Mouse (Mus musculus) hindbrain, postnatal 0 days (tissue): ENCODE measurements around the gene Adarb1. TPM values are rescaled to one million over a fixed set of nuclear protein-coding genes. Genes with fewer than 3 reads are reported as not detected.

ENCODE experiments used
- ATAC-seq: fragments of 200-750 bp; cut with Nextera tagmentation; 2 replicates; pipeline ENCODE4 v1.8.0; 2017; ENCODE audit warnings: mild to moderate bottlenecking, moderate TSS enrichment, moderate library complexity
- DNase-seq: peaks from one replicate; pipeline ENCODE4 v3.0.0-alpha.2; 2015; ENCODE audit warnings: low spot score
- H3K27ac ChIP-seq: fragments of 300-500 bp; sonication (generic); 2 replicates; pipeline ENCODE4 v1.5.1; 2014; ENCODE audit warnings: mild to moderate bottlenecking
- H3K27me3 ChIP-seq: fragments of 300-500 bp; sonication (generic); 2 replicates; pipeline ENCODE4 v1.6.1; 2014; ENCODE audit warnings: low read length, mixed read lengths; ENCODE audit not compliant: insufficient read depth
- H3K36me3 ChIP-seq: fragments of 300-500 bp; sonication (generic); 2 replicates; pipeline ENCODE4 v1.6.1; 2014; ENCODE audit warnings: low read length, mixed read lengths; ENCODE audit not compliant: insufficient read depth
- H3K4me1 ChIP-seq: fragments of 300-500 bp; sonication (generic); 2 replicates; pipeline ENCODE4 v1.6.1; 2014; ENCODE audit warnings: antibody characterized with exemption, low read length, mixed read lengths; ENCODE audit not compliant: insufficient read depth
- H3K4me2 ChIP-seq: fragments of 300-500 bp; sonication (generic); 2 replicates; pipeline ENCODE4 v1.6.1; 2014; ENCODE audit warnings: low read depth, mild to moderate bottlenecking, low read length, moderate library complexity, mixed read lengths
- H3K4me3 ChIP-seq: fragments of 300-500 bp; sonication (generic); 2 replicates; pipeline ENCODE4 v1.5.1; 2014; ENCODE audit warnings: low read length
- H3K9ac ChIP-seq: fragments of 300-500 bp; sonication (generic); replicated peaks from 2 replicates; pipeline ENCODE4 v1.6.1; 2014; ENCODE audit warnings: mild to moderate bottlenecking, low read length, moderate library complexity, mixed read lengths
- H3K9me3 ChIP-seq: fragments of 300-500 bp; sonication (generic); 2 replicates; pipeline ENCODE4 v1.6.1; 2016; ENCODE audit warnings: low read length, mixed read lengths
- CTCF ChIP-seq: IDR thresholded peaks from 2 replicates; pipeline ENCODE4 v1.5.1; 2016; ENCODE audit warnings: antibody characterized with exemption, control low read depth, low read depth
- WGBS: fragments of 180-500 bp; shearing (Covaris S2); extraction: QIAGEN DNeasy Blood & Tissue Kit; methylation state at CpG from one replicate; pipeline ENCODE4 v1.1.7; 2014; 5-methylcytosine and 5-hydroxymethylcytosine counted together
- polyA plus RNA-seq: library from polyadenylated mRNA; unstranded; fragments of >200 nt; fragmentation: Nextera tagmentation; extraction: Ambion mirVana; gene quantifications from 2 replicates; pipeline ENCODE4 v1.2.1, GENCODE M21; 2015
- total RNA-seq: library from RNA; depleted of rRNA; stranded (reverse); fragments of >200 nt; gene quantifications from 2 replicates; pipeline ENCODE4 v1.2.3, GENCODE M21; 2014

Adarb1 gene
- total and polyA plus RNA-seq, 2 experiments from 2014 or later: 18.6 to 65.1 TPM

DNA sequence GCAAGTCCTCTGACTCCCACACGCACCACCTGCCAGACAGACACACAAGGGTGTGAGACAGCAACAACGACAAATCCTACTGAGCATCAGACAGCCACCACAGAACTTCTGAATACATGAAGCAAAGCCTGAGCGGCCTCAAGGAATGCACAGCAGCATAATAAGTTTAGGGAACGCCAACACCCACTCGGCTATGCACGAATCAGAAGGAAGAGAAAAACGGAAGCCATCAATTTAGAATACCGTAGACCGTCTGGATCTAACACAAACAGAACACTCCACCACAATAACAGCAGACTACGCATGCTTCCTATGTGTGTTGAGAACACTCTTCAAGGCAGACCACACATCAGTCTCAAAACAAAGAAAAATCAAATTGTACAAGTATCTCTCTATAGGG is 109.1 kb downstream of the Adarb1 start:
- no peak for ATAC-seq
- no peak for TF ChIP-seq CTCF
- H3K36me3 ChIP-seq: peaks cover 19% of the 10 kb centered on the region; the same call in 1 of the 2 replicates
- H3K9ac ChIP-seq: no peak overlapping the region
- 55% methylated on average over 10 of the region's 10 CpGs for WGBS
- H3K4me1 ChIP-seq: no peaks in the 10 kb centered on the region
- H3K27ac ChIP-seq: no peak overlapping the region
- H3K27me3 ChIP-seq: no peaks in the 10 kb centered on the region
- H3K4me3 ChIP-seq: no peak overlapping the region
- H3K4me2 ChIP-seq: no peak overlapping the region
- DNase-seq: no peak
- no peaks in the 10 kb centered on the region for H3K9me3 ChIP-seq

DNA sequence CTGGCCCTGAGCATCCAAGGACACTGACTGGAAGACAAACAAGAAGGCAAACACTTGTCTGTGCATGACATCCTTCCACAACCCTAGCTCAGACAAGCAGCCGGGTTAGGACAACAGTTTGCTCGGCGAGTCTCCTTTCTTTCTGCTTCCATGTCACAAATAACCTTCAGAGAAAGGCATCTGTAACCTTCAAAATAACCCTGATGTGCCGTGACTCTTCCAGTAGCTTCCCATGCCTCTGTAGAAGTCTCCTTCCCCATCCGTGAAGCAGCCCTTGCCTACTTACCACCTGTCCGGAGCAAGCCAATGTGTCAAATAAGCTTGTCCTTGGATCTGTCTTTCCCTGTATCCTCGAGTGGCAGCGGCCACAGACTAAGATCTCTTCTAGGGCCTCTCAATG is 112.3 kb downstream of the Adarb1 start:
- no peak overlapping the region for H3K4me3 ChIP-seq
- no peak for ATAC-seq
- H3K4me1 ChIP-seq: no peaks in the 10 kb centered on the region
- DNase-seq: no peak
- TF ChIP-seq CTCF: no peak
- H3K9me3 ChIP-seq: no peaks in the 10 kb centered on the region
- no peak overlapping the region for H3K9ac ChIP-seq
- 74% methylated on average over 8 of the region's 8 CpGs for WGBS
- no peaks in the 10 kb centered on the region for H3K27me3 ChIP-seq
- H3K36me3 ChIP-seq: peaks cover 10% of the 10 kb centered on the region; the same call in 1 of the 2 replicates
- H3K4me2 ChIP-seq: no peak overlapping the region
- peak overlapping the region; percentile 36; the same call in 1 of the 2 replicates for H3K27ac ChIP-seq

DNA sequence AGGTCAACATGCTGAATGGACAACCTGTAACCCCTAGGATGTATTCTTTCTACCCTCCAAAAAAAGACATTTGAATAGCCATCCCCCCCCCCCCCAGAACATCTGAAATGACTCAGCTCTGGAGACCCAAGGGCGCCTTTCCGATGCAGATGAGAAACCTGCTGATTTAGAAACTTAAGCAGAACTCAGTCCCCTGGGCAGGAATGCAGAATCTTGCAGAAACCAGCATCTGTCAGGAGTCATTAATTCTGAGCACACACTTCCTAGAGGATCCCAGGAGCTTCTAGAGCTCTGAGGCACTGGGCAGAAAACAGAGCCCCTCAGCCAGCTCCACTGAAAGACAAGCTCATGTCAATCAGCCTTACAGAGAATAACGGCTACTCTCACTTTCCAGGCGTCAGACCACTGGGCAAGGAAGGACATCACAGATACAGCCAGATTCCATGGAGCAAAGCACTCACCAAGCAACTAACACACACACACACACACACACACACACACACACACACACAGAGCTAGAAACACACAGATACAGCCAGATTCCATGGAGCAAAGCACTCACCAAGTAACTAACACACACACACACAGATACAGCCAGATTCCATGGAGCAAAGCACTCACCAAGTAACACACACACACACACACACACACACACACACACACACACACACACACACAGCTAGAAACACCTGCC is 113.1 kb downstream of the Adarb1 start:
- DNase-seq: peak; percentile 71
- no peak overlapping the region for H3K4me2 ChIP-seq

DNA sequence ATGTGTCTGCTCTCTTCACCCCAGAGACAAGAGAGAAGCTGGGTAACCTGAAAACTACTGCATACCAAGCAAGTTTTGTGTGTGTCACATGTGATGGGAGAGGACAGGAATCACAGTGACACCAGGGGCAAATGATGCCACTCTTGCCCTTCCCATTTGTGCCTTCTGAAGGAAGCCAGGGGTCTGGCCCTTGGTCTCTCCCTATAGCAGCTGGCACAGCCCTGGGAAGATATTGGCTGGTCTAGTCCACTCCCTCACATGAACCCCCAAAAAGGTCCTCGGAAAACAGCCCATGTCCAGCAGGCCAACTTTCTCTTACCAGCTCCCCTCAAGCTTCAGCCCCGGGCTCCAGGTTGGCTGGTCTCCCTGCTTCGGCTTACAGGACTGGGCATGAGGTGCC is 113.7 kb downstream of the Adarb1 start:
- Histone ChIP-seq H3K27me3 (no peaks in the 10 kb centered on the region), H3K4me3 (no peak overlapping the region), H3K27ac (no peak overlapping the region), H3K9me3 (no peaks in the 10 kb centered on the region), H3K36me3 (peaks cover 11% of the 10 kb centered on the region; the same call in 1 of the 2 replicates), H3K9ac (no peak overlapping the region), H3K4me1 (no peaks in the 10 kb centered on the region), H3K4me2 (no peak overlapping the region)
- no peak for TF ChIP-seq CTCF
- ATAC-seq: no peak
- no peak for DNase-seq
- 56% methylated on average over 3 of the region's 3 CpGs for WGBS

More for the DNA sequence above, 113.1 kb downstream of the Adarb1 start:
- peaks cover 10% of the 10 kb centered on the region; the same call in 1 of the 2 replicates for H3K36me3 ChIP-seq
- peak; percentile 86 for ATAC-seq
- H3K9ac ChIP-seq: no peak overlapping the region
- WGBS: 15% methylated on average over 4 of the region's 4 CpGs
- H3K4me3 ChIP-seq: no peak overlapping the region
- no peak for TF ChIP-seq CTCF
- no peaks in the 10 kb centered on the region for H3K9me3 ChIP-seq
- peak overlapping the region; percentile 36; the same call in 1 of the 2 replicates for H3K27ac ChIP-seq
- no peaks in the 10 kb centered on the region for H3K4me1 ChIP-seq
- H3K27me3 ChIP-seq: no peaks in the 10 kb centered on the region

DNA sequence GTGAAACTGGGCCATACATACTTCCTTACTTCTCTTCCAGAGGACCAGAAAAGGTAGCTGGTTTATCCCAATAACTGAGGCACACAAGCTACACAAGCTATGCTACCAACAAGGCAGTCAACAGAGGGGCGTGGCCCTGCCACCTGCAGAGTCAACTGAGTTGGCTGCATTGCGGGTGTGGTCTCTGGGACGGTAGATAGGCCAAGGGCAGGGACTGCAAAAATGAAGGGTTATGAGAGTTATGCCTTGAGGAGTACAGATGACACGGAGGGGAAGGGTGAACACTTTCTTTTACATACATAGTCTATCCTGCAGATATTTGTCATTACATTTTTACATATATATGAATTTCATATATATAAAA is 117.2 kb downstream of the Adarb1 start:
- Histone ChIP-seq H3K9ac (no peak overlapping the region), H3K9me3 (no peaks in the 10 kb centered on the region), H3K4me3 (no peak overlapping the region), H3K4me1 (no peaks in the 10 kb centered on the region), H3K27ac (no peak overlapping the region), H3K27me3 (no peaks in the 10 kb centered on the region), H3K4me2 (no peak overlapping the region), H3K36me3 (peaks cover 11% of the 10 kb centered on the region; the same call in 1 of the 2 replicates)
- TF ChIP-seq CTCF: no peak
- WGBS: 87% methylated on average over 4 of the region's 4 CpGs
- ATAC-seq (no peak), DNase-seq (no peak)

DNA sequence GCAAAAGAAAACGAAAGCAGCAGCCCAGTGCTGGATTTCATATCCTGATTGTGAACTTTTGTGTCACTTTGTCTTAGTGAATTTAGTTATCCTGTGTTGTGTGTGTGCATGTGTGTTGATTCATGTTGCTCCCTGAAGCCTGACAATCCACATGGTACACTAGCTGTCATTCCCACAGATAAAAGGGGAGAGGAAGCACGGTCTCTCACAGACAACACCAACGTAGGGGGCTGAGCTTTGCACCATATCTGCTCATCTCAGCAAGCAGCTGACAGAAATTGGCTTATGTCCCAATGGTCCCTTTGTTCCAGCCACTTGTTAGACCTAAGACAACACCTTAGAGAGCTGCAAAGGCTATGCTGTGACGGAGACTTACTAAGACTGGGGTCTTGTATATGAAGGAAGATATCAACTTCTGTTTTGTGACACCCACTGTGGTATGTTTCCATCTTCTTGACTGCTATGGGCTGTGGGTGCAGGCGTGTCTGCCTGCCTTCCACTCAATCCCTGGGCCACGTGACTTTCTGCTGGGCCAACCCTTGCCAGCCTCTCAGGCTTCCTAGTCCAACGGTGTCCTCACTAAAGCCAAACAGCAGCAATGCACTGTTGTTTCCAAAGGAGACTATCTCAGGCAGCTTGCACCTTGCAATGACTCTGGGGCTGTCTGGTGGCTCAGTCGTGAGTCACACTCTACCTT is 117.7 kb downstream of the Adarb1 start:
- Histone ChIP-seq H3K4me2 (no peak overlapping the region), H3K4me1 (no peaks in the 10 kb centered on the region), H3K9me3 (no peaks in the 10 kb centered on the region), H3K36me3 (peaks cover 15% of the 10 kb centered on the region; the same call in 1 of the 2 replicates), H3K27ac (no peak overlapping the region), H3K27me3 (no peaks in the 10 kb centered on the region), H3K4me3 (no peak overlapping the region), H3K9ac (no peak overlapping the region)
- no peak for DNase-seq
- TF ChIP-seq CTCF: no peak
- WGBS: 82% methylated on average over 8 of the region's 8 CpGs
- no peak for ATAC-seq

DNA sequence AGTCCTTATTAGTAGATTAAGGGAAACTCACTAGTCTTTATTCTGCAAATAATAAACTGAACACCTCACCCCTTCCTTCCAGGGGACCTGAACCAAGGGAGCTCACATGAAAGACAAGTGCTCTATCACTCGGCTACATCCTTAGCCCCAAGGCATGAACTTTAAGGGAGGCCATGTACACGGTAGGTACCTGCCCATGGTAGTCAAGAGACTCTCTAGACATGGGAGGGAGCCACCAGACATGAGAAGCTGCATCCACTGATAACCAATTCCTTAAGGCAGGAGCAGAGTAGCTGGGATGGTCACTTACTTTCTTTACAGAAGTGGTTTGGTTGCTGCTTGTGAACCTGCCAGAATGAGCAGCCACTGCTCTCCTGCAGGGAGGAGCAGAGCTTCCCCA is 118.9 kb downstream of the Adarb1 start:
- DNase-seq (no peak), ATAC-seq (no peak)
- H3K36me3 ChIP-seq: peaks cover 26% of the 10 kb centered on the region; the same call in 1 of the 2 replicates
- no peaks in the 10 kb centered on the region for H3K4me1 ChIP-seq
- H3K9me3 ChIP-seq: no peaks in the 10 kb centered on the region
- no peak overlapping the region for H3K4me3 ChIP-seq
- no peak overlapping the region for H3K27ac ChIP-seq
- no peak overlapping the region for H3K4me2 ChIP-seq
- no peak for TF ChIP-seq CTCF
- 80% methylated on average over 2 of the region's 2 CpGs for WGBS
- H3K27me3 ChIP-seq: no peaks in the 10 kb centered on the region
- H3K9ac ChIP-seq: no peak overlapping the region
